In the genomic region with DNA sequence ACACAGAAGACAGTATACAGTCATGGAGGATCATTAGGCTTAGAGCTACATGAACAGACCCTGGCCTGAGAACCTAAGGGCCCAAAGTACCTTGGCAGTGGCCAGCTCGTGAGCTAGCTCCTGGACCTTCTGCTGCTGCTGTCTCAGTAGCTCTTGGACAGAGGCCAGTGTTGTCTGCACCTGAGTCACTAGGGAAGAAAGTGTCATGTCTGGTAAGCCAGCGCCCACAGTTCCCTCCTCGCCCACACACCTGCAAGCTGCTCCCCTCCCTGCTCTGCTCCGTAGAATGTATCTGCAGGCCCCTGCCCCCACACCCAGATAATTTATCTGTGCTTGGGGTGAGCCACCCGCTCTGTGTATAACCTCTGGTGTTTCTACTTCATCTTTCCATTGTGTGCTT, we compare ENCODE assay signal across 28 mouse cellular contexts.
DNase-seq lines count a peak whose midpoint lies in the region; ATAC-seq lines count a peak whose summit lies in the region.
"Had no signal": no experiment of that assay in that cellular context is flagged by ENCODE, and none has a peak within 500 bp of the region (broad histone marks: within the 10 kb centered on the region; RNA-seq: fewer than 3 reads in every experiment).

No protein-coding gene starts in this region.

- no peak overlapping the region for H3K4me2 ChIP-seq in hindbrain, embryonic 14.5 days (replicated peaks)
- H3K4me2 ChIP-seq in hindbrain, embryonic 16.5 days (ENCODE audit: low read length), result no peak overlapping the region
- H3K4me2 ChIP-seq: heart, embryonic 15.5 days; limb, embryonic 13.5 days; liver, embryonic 11.5 days; lung, embryonic 15.5 days; midbrain, embryonic 12.5 days; stomach, embryonic 15.5 days had no signal

- no peak overlapping the region for H3K4me3 ChIP-seq in hindbrain, embryonic 14.5 days (replicated peaks; ENCODE audit: low read length)
- H3K4me3 ChIP-seq in hindbrain, embryonic 16.5 days (ENCODE audit: low read length), result no peak overlapping the region
- no peak overlapping the region for H3K4me3 ChIP-seq in limb, embryonic 10.5 days
- H3K4me3 ChIP-seq: embryonic facial prominence, embryonic 13.5 days; heart, embryonic 15.5 days; limb, embryonic 13.5 days; lung, embryonic 15.5 days; midbrain, embryonic 12.5 days; myocyte; stomach, embryonic 15.5 days had no signal

- no peak overlapping the region for H3K9ac ChIP-seq in hindbrain, embryonic 14.5 days
- H3K9ac ChIP-seq in hindbrain, embryonic 16.5 days (ENCODE audit: low read depth, low read length), result no peak overlapping the region
- H3K9ac ChIP-seq: embryonic facial prominence, embryonic 13.5 days; heart, embryonic 15.5 days; limb, embryonic 13.5 days; lung, embryonic 15.5 days; midbrain, embryonic 12.5 days; stomach, embryonic 15.5 days had no signal

- H3K27ac ChIP-seq in hindbrain, embryonic 14.5 days, result peak overlapping the region; percentile 43; the same call in 1 of the 2 replicates
- no peak overlapping the region; the same call in 1 of the 2 replicates for H3K27ac ChIP-seq in hindbrain, embryonic 16.5 days (ENCODE audit: low read depth, low read length)
- H3K27ac ChIP-seq in limb, embryonic 10.5 days, result 0 out of 2 replicates have a peak overlapping the region, but pooled peaks have one; percentile 87
- H3K27ac ChIP-seq: embryonic facial prominence, embryonic 13.5 days; heart, embryonic 15.5 days; limb, embryonic 13.5 days; lung, embryonic 15.5 days; midbrain, embryonic 12.5 days; stomach, embryonic 15.5 days had no signal

- peak; percentile 80 for ATAC-seq in frontal cortex, adult (ENCODE audit: low TSS enrichment)
- no peak for ATAC-seq in hindbrain, embryonic 14.5 days (ENCODE audit: low FRiP score)
- no peak for ATAC-seq in hindbrain, embryonic 16.5 days
- ATAC-seq: forebrain, embryonic 16.5 days; inflammation-experienced regulatory T-cells, adult 6 months had no signal

- no peaks in the 10 kb centered on the region for H3K9me3 ChIP-seq in hindbrain, embryonic 14.5 days (ENCODE audit: control insufficient read depth, low read length)
- H3K9me3 ChIP-seq in hindbrain, embryonic 16.5 days (ENCODE audit: control insufficient read depth, low read length), result no peaks in the 10 kb centered on the region
- H3K9me3 ChIP-seq in limb, embryonic 10.5 days (replicated peaks), result no peaks in the 10 kb centered on the region
- H3K9me3 ChIP-seq: embryonic facial prominence, embryonic 13.5 days; heart, embryonic 15.5 days; limb, embryonic 13.5 days; lung, embryonic 15.5 days; midbrain, embryonic 12.5 days; stomach, embryonic 15.5 days had no signal

- peaks cover 5% of the 10 kb centered on the region for H3K36me3 ChIP-seq in hindbrain, embryonic 14.5 days (replicated peaks; ENCODE audit: control insufficient read depth, insufficient read depth)
- peaks cover 3% of the 10 kb centered on the region; the same call in 1 of the 2 replicates for H3K36me3 ChIP-seq in hindbrain, embryonic 16.5 days (ENCODE audit: control insufficient read depth, insufficient read depth, low read length)
- peaks cover 59% of the 10 kb centered on the region for H3K36me3 ChIP-seq in limb, embryonic 10.5 days
- H3K36me3 ChIP-seq: heart, embryonic 15.5 days; stomach, embryonic 15.5 days had no signal

- WGBS in hindbrain, embryonic 14.5 days, result 81% methylated on average over 5 of the region's 5 CpGs
- 85% methylated on average over 5 of the region's 5 CpGs for WGBS in hindbrain, embryonic 16.5 days
- 93% methylated on average over 5 of the region's 5 CpGs for WGBS in limb, embryonic 10.5 days

- no peak for DNase-seq in frontal cortex, postnatal 10 days (ENCODE audit: low spot score in 2 of 2)
- no peak for DNase-seq in hindbrain, embryonic 14.5 days (ENCODE audit: low spot score)
- DNase-seq in right cerebral cortex, adult 18-20 months, result peak; percentile 82
- no peak for DNase-seq in right cerebral cortex, postnatal 4 days
- no peak for DNase-seq in limb, embryonic 10.5 days (ENCODE audit: low spot score)
- no peak for DNase-seq in thymus, postnatal 0 days (ENCODE audit: low spot score)
- DNase-seq: adrenal gland, postnatal 10 days; cerebellum, adult 11 months; cerebellum, adult 9-11 months; gastrocnemius, postnatal 36 days; heart, adult 18-20 months; kidney, adult 11 months; kidney, postnatal 14 days; lung, postnatal 36 days; thymus, postnatal 25 days had no signal

- H3K27me3 ChIP-seq in hindbrain, embryonic 14.5 days (ENCODE audit: control insufficient read depth, insufficient read depth, low read length), result no peaks in the 10 kb centered on the region
- H3K27me3 ChIP-seq in hindbrain, embryonic 16.5 days (replicated peaks; ENCODE audit: control insufficient read depth, insufficient read depth, low read length), result no peaks in the 10 kb centered on the region
- no peaks in the 10 kb centered on the region for H3K27me3 ChIP-seq in limb, embryonic 10.5 days (ENCODE audit: low read depth, poor library complexity, severe bottlenecking)
- H3K27me3 ChIP-seq: CH12.LX; heart, embryonic 15.5 days; lung, embryonic 15.5 days; stomach, embryonic 15.5 days had no signal

- H3K4me1 ChIP-seq in hindbrain, embryonic 14.5 days (replicated peaks; ENCODE audit: control insufficient read depth, insufficient read depth, low read length), result peaks cover 15% of the 10 kb centered on the region; the same call in 1 of the 2 replicates
- peaks cover 7% of the 10 kb centered on the region for H3K4me1 ChIP-seq in hindbrain, embryonic 16.5 days (ENCODE audit: control insufficient read depth, insufficient read depth, low read depth, low read length)
- peaks cover 68% of the 10 kb centered on the region for H3K4me1 ChIP-seq in limb, embryonic 10.5 days
